Mouse (Mus musculus) erythroblast, embryonic 14.5 days (primary cell): ENCODE data around the gene Gripap1.

Source experiments
- GATA1 ChIP-seq: IDR thresholded peaks from 2 replicates; pipeline ENCODE4 v1.6.1; 2012; ENCODE audit warnings: low read length, inconsistent platforms, mixed read lengths
- TAL1 ChIP-seq: IDR thresholded peaks from 3 replicates; pipeline ENCODE4 v1.6.1; 2012; ENCODE audit warnings: low read length, inconsistent platforms, mixed read lengths

DNA sequence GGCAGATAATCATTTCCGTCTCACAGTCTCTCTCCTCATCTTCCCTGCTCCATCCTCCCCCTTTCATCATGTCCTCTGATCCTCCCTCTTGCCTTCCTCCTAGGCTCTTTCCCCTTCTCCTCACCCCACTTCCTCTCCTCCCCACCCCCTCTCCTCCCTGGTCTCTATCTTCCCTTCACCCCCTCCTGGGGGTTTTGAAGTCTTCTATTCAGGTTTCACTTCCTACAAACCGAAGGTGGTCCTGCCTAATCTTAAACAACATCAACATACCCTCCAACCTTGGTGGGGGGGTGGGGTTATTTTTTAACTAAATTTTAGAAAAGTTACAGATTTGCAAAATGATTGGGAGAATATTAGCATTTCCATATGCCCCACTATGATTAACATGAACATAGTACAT, 78.9 kb downstream of the Gripap1 start:
- TF ChIP-seq GATA1 (no peak), TAL1 (no peak)
